Mouse (Mus musculus) MN1 (cell line): ENCODE results near the gene Vps29.
A peak's percentile ranks its signal among the peaks of the same experiment; 100 is the strongest.
"Not testable (repeated sequence)": the region's sequence is repeated elsewhere in the genome, so short reads cannot be mapped to it uniquely, and the experiment has no call there.

Experiments used
- DNase-seq: peaks from one replicate; pipeline ENCODE4 v3.0.0-alpha.2; 2016; ENCODE audit warnings: low spot score

Gene Vps29

DNA sequence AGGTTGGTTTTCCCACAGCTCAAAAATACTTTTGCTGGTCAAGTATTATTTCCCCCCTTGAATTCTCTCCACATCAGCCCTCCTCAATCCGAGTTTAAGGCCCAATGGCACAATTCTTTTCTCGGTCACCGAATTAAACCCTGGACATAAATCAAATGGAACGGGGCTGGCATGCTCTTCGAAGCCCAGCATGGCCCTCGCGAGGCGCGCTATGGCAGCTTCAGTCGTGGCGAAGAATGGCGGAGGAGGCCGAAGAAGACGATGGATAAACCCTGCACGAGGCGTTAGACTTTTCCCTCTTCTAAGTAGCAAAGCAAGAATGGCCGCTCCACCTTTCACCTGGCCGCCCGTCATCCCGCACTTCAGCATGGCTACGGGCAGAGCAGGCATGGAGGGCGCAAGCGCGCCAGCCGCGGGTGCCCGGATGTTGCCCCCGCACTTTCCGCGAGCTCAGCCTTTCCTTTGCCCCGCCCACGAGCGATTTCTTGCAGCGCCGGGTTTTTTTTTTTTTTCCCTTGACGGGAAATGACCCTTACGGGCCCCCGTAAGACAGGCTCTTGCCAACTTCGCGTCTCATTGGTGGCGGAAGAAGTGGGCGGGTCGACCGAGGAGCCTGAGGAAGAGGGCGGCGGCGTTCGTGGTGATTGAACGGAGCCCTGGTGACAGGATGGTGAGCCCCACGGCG is at the start of gene Vps29, which contains the start of gene Rad9b:
Vps29 (plus strand) TSS at position 563 of the 685 bp plus-strand sequence.
Rad9b (minus strand) TSS at position 427 of the 685 bp plus-strand sequence.
- DNase-seq: peak; percentile 98

DNA sequence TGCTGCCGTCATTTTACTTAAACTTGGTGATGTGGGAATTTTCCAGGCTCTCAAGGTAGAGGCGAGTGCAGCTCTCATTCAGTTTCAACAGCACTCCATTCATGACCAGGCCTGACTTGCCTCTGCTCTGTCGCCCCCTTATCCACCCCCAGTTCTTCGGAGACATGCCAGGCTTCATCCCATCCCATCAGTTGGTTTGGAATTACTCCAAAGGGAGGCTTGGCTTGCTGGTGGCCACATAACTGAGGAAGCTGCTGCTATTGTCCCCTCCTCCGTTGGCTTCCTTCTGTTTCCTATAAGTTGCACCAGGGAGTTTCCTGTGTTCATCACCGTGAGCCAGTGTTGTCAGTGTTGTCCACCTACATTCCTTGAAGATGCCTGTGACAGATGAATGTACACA is 49.6 kb upstream of the Vps29 start:
- DNase-seq: no peak

DNA sequence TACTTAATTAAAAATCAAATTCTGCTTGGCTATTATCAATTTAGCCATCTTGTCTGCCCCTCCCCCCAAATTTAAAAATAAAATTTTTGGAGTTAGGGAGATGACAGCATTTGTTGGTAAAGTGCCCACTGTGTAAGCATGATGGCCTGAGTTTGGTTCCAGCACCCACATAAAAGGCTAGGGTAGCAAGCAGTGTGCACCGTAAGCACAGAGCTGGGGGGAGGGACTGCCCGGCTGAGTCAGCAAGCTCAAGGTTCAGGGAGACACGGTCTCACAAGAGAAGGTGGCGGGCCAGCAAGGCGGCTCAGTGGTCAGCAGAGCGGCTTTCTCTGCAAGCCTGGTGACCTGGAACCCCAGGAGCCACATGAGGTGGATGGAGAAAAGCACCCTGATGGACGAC is 48.7 kb upstream of the Vps29 start:
- no peak for DNase-seq

DNA sequence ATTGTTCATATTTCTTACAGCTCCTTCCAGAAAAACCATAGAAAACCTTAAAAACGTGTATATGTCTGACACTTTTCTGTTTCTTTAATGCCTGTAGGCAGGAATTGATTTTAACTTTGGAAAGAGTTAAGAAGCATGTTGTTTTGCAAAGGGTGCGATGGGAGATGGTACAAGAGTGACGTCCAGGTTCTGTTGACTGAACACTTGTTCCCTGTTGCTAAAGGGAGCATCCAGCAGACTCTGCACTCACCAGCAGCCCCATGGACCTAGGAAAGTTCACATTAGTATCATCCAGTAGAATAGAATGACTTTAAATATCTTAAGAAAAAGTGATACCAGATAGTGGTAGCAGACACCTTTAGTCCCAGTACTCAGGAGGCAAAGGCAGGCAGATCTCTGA is 47.6 kb upstream of the Vps29 start:
- DNase-seq: no peak

DNA sequence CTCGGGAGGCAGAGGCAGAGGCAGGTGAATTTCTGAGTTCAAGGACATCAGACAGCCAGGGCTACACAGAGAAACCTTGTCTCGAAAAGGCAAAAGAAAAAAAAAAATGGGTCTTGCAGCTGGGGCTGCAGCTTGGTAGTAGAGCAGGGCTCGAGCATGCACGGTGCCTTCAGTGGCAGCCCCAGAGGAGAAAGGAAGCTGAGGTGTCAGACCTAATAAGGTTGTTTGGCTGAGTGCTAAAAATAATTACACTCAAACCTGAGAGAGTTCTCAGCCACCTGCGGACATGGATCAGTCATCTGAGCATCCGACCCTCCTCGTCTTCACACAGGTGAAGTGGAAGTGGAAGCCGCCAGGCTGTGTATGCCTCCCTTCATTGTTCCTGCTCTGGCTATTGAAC is 43.5 kb upstream of the Vps29 start:
- DNase-seq: no peak

DNA sequence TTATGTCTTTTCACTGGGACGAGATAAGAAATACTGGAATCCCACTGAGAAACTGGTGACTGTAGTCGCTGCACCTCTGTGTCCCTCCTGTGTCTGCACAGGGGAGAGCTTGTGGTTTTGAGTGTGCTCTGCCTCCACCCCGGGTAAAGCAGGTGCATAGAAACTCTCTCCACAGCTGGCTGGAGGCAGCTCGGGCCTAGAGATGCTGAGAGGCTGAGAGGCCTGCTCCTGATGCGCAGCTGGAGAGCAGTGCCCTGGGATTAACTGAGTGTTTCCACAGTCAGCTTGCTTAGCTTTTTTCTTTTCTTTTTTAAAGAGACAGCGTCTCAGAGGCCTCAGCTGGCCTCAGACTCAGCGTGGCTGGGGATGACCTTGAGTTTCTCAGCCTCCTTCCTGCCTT is 42.5 kb upstream of the Vps29 start:
- no peak for DNase-seq

DNA sequence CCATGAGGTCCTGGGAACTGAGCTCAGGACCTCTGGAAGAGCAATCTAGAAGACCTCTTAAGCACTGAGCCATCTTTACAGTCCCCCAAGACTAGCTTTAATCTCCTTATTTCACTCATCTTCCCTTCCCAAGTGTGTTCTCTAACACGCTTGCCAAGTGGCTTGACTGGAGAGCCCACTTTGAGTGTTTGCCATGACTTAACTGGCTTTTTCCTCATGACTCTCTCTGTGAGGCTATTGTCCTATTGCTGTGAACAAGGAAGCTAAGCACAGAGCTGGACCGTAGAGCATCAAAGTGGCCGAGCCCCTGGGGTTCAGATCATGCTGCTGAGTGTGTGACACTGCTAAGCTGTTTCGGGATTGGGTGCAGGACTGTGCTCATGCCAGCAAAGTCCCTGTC is 41.8 kb upstream of the Vps29 start:
- no peak for DNase-seq

DNA sequence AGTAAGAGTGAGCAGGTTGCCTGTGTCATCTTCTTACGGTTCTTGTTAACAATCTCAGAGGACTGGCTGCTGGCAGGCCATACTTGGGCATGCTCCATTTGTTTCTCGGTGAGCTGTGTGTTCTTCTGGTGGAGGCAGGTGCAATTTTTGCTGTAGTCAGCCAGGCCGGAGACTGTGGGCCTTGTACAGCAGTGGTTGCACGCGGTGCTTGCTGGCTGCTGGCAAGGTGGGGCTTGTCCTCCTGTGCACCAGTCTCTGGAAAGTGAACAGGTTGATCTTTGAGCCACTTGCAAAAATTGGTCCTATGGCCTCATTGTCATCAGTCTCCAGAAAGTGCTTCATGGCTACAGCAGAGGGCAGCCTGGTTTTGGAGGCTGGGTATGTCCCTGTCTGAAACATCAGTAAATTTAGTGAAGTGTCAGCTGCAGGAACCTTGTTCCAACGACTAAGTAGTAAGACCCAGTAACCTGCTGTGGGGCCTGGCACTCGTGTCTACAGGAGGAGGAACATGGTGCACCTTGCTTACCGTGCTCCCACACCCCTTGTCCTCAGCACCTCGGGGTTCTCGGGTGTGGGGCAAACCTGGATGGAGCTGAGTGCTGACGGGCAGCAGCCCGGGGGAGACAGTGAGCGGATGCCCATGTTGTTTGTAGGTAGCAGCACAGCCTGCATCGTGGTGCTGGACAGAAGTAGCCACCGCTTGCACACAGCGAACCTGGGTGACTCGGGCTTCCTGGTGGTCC is 41.1 kb upstream of the Vps29 start:
- DNase-seq: no peak

DNA sequence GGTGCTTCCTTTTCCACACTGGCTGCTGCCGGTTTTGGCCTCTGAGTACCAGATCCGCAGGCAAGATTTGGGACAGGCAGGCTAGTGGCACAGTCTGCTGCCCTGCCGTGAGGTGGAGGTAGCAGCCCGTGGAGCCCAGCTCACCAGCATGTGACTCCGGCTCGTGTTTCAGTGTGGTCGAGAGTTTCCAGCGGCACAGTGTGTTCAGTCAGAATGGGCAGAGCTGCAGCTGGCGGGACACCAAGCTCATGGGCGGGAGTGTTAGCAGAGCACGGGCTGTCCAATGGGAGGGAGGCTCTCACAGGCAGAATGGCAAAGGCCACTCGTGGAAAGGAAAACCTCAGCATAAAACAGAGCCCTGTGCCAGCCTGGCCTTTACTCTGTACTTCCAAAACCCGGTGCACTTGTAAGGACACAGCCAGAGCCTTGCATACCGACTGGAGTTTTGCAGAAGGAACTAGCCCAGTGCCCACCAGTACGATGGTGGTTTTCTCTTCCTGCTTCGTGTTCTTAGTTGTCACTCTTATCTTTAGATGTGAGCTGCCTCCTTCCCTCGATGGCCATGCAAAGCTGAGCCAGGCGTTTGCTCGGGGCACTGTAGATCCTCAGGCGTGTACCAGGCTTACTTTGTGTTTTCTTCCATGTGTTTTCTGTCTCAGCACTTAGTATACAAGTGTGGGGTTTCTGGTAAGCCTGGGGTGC is 39.1 kb upstream of the Vps29 start:
- peak; percentile 25 for DNase-seq

DNA sequence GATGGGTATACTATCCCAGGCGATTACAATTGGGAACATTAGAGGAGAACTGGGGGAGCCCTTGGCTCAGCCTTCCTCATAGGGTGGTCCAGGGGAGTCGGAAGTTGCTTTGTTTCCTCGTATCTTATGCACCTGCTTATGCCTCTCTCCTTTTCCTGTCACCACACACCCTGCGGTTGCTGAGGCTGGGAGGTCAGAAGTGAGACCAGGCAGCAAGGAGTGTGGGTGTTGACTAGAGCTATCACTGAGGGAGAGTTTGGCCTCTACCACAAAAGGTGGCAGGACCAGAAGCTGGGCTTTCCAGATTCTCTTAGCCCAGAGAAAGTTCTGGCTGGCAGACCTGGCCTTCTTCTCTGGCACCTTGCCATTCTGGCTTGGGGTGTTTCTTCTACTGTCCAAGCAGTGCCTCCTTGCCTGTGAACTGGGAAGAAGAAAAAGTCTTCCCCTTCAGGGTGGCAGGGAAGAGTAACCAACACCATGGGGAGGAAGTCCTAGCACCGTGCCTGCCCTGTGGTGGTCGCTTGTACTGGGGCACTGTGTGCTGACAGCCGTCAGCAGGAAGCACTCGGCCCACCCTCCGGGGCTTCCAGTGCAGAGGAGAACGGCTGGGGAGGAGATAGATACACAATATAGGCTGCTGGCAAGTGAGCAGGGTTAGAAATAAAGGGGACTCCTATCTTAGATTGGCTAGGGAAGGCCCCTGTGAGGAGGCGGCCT is 36.7 kb upstream of the Vps29 start:
- no peak for DNase-seq

DNA sequence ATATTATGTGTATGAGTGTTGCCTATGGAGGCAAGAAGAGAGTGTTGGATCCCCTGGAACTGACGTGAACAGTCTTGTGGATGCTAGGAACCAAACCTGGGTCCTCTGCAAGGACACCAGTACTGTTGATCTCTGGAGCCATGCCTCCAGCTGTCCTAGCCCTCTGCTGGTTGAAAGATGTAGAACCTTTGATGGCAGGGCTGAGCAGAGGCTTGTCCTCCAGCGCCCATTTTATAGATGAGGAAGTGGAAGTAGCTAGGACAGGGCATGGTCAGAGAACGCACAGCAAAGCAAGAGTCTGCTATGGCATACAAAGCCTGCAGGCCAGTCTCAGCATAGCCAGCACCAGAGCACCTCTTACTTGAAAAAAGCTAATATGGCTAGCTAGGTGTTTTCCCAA is 36.1 kb upstream of the Vps29 start:
- no peak for DNase-seq

DNA sequence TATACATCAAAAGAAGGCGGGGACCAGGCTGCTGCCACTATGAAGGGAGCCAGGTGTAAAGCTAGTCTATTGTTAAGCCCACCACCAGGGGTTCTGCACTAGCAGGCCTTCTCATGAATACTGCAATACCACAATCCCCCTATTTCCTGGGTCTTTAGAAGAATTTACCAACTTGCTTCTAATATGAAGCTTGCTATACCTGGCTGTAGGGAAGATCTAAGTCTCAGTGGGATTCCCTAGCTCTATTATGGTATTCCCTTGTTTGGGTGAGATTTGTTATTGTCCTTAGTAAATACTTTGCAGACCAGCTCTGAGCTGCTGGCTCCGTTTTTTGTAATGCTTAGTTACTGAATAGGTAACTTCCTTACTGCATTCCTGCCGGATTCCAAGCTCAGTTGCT is 35.2 kb upstream of the Vps29 start:
- DNase-seq: not testable (repeated sequence)

DNA sequence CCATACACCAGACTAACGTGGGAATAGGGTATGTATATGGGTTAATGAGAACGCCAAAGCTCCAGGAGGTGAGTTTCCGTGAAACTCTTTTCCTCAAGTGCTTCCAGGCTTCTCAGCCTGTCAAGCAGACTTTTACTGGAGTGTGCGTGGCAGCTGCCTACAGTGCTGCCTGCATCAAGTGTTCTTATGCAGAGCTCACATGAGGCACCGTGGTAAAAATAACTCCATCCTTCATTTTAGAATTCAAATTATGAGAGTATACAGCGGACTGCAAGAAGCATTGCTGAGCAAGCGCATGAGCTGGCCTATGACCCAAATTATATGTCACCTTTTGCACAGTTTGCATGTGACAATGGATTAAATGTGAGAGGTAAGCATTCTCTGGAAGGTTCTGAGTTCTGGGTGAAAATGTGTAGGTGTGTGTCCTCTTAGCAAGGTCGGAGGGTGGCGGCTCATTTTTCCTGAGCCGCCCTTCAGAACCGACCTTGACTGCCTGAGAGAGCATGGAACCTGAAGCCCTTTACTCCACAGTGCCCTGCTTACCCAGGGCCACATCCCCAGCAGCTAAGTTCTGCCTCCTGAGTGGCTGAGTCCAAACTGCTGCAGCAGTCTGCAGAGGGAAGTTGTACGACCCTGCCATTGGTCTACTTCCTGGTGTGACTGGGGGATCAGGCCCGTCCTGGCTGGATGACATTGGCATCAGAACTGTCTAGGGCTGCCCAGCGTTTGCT is 34.5 kb upstream of the Vps29 start:
- no peak for DNase-seq

DNA sequence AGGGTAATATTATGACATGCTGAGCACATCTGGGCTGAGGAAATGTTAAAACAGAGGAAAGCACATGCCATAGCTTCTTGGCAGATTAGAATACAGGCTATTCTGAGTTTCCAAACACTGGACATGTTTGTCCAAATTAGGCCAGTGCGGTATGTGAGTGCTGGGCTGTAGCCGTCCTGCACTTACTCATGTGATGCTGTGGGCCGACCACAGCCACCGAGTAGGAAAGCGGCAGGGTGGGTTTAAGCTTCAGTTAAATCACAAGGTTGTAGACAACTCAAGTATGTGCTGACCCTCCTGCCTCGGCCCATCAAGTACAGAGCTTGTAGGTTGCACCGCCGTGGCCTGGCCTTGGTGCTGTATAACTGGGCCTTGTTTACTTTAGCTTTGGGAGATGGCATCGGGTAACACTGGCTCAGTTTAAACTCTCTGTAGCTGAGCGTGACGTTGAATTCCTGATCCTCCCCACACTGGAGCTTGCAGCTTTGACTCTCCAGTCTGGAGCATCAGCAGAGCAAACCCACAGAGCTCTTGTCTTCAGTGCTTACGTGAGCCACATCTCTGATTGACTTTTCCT is 33.9 kb upstream of the Vps29 start:
- no peak for DNase-seq

DNA sequence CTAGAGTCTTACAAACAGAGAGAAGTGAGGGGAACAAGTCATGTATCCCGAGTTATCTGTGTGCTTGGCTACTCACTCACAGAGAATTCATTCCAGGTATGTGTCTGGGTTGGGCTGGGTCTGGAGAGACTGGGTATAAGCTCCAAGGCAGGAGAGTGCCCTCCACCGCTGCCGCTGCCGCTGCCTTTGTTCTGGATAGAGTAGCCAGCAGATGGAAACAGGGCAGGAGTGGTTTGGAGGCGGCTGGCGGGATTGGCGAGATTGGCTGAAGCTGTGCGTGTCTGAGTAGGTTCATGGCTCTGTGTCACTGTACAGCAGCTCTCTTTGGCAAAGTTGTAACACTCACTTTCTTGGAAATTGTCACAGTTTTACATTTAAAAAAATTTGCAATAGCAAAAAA is 30.6 kb upstream of the Vps29 start:
- DNase-seq: no peak

DNA sequence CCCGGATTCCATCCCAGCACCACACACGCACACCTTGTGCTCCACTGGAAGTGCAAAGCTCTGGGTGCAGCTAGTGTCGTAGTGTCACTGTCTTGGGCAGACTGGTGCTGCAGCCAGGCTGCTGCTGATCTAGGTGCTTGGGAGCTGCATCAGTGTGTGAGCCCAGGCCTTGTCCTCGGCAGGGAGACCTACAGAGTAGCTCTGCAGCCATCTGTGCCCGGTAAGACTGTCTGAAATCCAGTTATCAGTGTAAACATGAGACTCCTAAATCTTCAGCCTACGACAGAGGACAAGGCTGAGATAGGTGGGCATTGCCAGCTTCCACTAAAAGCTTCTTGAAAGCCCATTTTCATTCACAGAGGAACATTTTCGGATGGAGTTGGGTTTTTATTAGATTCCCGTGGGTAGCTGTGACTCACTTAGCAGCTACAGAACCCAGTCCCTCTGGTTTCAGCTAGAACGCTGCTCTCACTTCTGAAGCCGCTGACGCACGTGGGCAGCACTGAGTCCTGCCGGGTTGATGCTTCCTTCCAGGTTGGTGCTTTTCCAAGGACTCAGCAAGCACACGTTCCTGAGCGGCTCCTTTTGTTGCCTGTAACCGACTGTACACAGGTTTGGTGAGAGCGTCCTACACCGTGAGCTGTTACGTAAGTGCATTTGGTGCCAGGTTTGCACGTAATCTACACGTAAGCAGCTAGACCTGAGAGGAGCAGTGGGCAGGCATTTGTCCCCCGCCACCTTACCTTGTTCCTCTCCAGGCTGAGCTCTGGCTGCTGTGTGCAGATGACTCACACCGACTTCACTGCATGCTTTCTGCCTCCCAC is 29.3 kb upstream of the Vps29 start:
- no peak for DNase-seq

DNA sequence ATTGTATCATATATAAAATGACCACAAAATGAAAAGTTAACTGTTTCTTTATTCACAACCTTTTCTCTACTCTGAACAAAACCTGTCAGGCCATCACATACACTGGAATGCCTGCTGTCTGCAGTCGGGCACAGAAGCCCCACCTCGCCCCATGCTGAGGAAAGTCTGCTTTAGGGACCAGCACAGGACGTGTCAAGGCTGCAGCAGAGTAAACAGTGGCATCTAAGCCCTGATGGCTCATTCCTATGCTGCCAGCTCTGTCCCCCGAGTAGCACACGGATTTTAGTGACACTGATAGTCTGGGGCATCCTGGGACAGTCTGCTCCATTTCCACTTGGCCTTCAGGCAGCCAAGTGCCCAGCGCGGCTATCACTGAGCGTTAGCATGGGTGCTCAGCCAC is 28.7 kb upstream of the Vps29 start:
- DNase-seq: no peak

DNA sequence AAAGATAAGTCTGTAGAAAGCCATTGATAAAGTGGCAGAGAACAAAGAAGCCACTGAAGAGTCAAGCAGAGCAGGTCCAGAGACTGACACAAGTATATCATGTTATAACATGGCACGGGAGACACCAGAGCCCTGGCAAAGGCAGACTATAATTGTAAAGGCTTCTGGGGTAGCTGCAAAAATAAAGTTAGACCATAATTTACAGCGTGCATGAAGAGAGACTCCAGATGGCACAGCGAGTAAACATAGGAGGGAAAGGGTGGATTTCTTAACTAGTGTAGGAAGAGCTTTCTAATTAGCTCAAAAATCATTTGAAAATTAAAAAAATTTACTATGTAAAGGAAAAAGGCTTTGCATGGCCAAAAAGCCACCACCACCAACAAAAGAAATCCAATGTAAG is 26.9 kb upstream of the Vps29 start:
- DNase-seq: no peak

DNA sequence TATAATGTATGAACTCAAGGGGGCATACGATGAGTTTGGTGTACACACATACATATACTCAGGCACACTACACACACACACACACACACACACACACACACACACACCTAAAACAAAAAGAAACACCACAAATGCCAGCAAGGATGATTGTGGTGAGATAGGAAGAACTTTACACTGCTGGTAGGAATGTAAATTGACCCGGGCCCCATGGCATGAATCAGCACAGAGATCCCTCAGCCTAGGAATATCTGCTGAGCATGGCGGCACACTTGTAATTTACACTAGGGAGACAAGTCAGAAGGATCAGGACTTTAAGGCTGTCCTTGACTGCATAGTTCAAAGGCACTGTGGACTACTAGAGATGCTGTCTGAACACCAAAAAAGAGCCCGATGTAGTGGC is 23.9 kb upstream of the Vps29 start:
- DNase-seq: no peak

DNA sequence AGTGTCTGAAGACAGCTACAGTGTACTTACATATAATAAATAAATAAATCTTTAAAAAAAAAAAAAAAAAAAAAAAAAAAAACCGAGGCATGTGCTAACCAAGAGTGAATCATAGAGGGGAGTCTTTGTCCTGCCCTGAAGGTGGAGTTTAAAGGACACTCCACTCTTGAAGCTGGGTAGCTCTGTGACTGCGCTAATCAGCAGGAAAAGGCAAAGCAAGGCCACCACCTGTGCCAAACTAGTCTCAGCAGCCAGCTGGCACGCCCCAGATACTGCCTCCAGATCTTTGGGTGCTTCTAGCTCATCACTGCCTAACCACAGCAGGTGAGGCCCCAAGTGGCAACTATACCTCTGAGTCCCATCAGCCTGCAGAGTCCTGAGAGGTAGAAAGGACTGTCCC is 19.5 kb upstream of the Vps29 start:
- no peak for DNase-seq
